Mouse (Mus musculus): ENCODE data around the gene Ambp. TPM values are rescaled to one million over a fixed set of nuclear protein-coding genes. Genes with fewer than 3 reads are reported as not detected.

Gene Ambp
- polyA plus RNA-seq, 1 experiment from 2014 or later = 736 TPM

DNA sequence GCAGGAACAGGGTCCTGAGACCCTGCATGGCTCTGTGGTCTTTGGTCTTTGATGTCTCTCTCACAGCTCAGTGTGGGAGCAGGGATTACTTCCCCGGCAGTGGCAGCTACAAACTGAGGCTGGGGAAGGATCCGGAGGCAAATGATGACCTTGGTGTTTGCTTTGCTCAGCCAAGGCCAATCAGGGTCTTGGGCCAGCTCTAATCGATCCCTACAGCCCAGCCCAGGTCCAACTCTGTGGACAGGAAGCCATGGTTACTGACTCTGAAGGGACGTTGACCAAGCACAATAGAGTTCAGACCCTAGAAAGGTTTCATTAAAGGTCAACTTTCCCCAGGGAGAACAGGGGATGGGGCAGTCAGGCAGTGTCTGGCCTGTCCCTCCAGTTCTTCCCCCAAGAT lies 571 bp downstream of the Ambp start:
- H3K4me2 ChIP-seq = no peak overlapping the region; the same call in 1 of the 2 replicates
- H3K9ac ChIP-seq (ENCODE audit: low read depth, low read length) = no peak overlapping the region
- H3K27ac ChIP-seq (ENCODE audit: low read depth, low read length) = peak overlapping the region; percentile 69
- H3K36me3 ChIP-seq (ENCODE audit: control insufficient read depth, insufficient read depth, low read length) = no peaks in the 10 kb centered on the region
- DNase-seq (ENCODE audit: low spot score) (no peak), ATAC-seq (replicated peaks; ENCODE audit: low FRiP score) (peak; percentile 67)
- WGBS = 48% methylated on average over 4 of the region's 4 CpGs
- H3K27me3 ChIP-seq (replicated peaks; ENCODE audit: control insufficient read depth, insufficient read depth, low read length) = no peaks in the 10 kb centered on the region
- peak overlapping the region; percentile 48 for H3K4me3 ChIP-seq (ENCODE audit: low read depth, low read length)
- no peaks in the 10 kb centered on the region for H3K9me3 ChIP-seq (ENCODE audit: control insufficient read depth, low read length)
- H3K4me1 ChIP-seq (replicated peaks; ENCODE audit: control insufficient read depth, insufficient read depth, low read length) = 0 out of 2 replicates have a peak, but pooled peaks cover 2% of the 10 kb centered on the region

DNA sequence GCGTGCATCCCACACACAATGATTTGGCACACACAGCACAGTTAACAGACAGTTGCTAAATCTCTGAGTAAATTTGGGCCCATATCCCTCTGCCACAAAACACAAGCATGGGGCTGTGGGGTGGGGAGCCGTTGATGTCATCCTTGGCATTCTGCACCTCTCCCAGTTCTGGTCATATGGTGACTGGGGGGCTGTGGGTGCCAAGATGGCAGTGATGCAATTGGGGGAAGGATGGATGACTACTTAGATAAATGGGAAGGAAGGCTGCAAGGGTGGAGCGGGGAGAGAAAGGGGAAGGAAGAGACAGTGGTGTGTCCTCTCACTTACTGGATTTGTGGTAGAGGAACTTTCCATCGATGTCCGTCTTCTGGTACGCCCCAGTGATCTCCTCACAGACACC lies 3.5 kb downstream of the Ambp start:
- peak overlapping the region; percentile 59 for H3K4me2 ChIP-seq
- WGBS = 60% methylated on average over 6 of the region's 6 CpGs
- no peak for ATAC-seq (replicated peaks; ENCODE audit: low FRiP score)

DNA sequence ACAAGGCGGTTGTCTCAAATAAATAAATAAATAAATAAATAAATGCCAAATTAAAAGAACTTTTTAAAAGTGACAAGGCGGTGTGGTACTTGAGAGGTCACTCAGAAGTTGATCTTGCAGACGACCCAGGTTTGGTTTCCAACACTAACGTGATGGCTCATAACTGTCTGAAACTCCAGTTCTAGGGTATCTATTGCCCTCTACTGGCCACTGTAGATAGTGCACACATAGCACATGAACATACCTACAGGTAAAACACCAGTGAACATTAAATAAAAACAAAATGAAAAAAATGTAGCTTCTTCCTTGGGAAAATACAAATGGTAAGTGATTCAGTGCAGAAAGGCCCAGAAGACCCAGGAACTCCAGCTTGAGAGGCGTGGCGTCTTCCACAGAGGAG lies 7.3 kb downstream of the Ambp start:
- ATAC-seq (replicated peaks; ENCODE audit: low FRiP score) = no peak
- no peak for DNase-seq (ENCODE audit: low spot score)
- Histone ChIP-seq H3K4me1 (replicated peaks; ENCODE audit: control insufficient read depth, insufficient read depth, low read length) (no peaks in the 10 kb centered on the region), H3K4me3 (ENCODE audit: low read depth, low read length) (no peak overlapping the region), H3K36me3 (ENCODE audit: control insufficient read depth, insufficient read depth, low read length) (no peaks in the 10 kb centered on the region), H3K9me3 (ENCODE audit: control insufficient read depth, low read length) (peaks cover 3% of the 10 kb centered on the region; the same call in 1 of the 2 replicates), H3K9ac (ENCODE audit: low read depth, low read length) (no peak overlapping the region), H3K27ac (ENCODE audit: low read depth, low read length) (no peak overlapping the region), H3K27me3 (replicated peaks; ENCODE audit: control insufficient read depth, insufficient read depth, low read length) (no peaks in the 10 kb centered on the region), H3K4me2 (no peak overlapping the region)
- WGBS = 87% methylated on average over 6 of the region's 6 CpGs

More for the DNA sequence above, 3.5 kb downstream of the Ambp start:
- Histone ChIP-seq H3K27me3 (replicated peaks; ENCODE audit: control insufficient read depth, insufficient read depth, low read length) (no peaks in the 10 kb centered on the region), H3K36me3 (ENCODE audit: control insufficient read depth, insufficient read depth, low read length) (no peaks in the 10 kb centered on the region), H3K9ac (ENCODE audit: low read depth, low read length) (no peak overlapping the region), H3K4me3 (ENCODE audit: low read depth, low read length) (peak overlapping the region; percentile 48; the same call in 1 of the 2 replicates), H3K4me1 (replicated peaks; ENCODE audit: control insufficient read depth, insufficient read depth, low read length) (0 out of 2 replicates have a peak, but pooled peaks cover 2% of the 10 kb centered on the region), H3K27ac (ENCODE audit: low read depth, low read length) (no peak overlapping the region), H3K9me3 (ENCODE audit: control insufficient read depth, low read length) (peaks cover 3% of the 10 kb centered on the region; the same call in 1 of the 2 replicates)
- no peak for DNase-seq (ENCODE audit: low spot score)

DNA sequence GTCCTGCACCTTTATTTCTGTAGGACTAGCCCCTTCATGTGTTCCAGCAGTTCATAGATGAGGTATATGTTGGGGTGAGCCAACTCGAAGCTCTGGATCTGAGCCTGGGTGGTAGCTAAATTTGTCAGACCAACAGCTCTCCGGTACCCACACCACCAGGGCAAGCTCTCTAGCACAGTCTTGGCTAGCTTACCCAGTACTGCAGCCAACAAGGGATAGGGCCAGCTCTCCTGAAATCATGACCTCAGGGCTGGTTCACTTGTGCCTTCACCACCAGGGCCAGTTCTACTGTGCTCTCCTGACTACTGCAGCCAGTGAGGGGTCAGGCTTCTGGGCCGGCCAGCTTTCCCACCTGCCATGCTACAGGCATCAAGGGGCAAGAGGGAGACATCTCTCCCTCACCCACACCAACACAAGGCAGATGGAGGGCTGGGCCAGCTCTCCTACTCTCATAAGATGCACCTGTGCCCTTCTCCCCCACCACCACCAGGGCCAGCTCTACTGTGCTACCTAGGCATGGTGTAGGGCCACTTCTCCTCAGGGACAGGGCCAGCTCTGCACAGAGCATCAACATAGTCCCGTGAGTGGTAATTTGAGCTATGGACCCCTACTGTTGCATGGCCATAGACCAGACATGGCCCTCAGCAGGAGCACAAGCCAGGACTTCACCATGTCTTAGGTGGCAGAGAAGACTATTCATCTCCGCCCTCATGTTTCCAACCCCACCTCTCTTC lies 24.5 kb downstream of the Ambp start:
- no peaks in the 10 kb centered on the region for H3K4me1 ChIP-seq (replicated peaks; ENCODE audit: control insufficient read depth, insufficient read depth, low read length)
- no peaks in the 10 kb centered on the region for H3K27me3 ChIP-seq (replicated peaks; ENCODE audit: control insufficient read depth, insufficient read depth, low read length)
- 80% methylated on average over 5 of the region's 5 CpGs for WGBS
- no peak overlapping the region for H3K27ac ChIP-seq (ENCODE audit: low read depth, low read length)
- no peak overlapping the region for H3K4me2 ChIP-seq
- peaks cover 3% of the 10 kb centered on the region; the same call in 1 of the 2 replicates for H3K36me3 ChIP-seq (ENCODE audit: control insufficient read depth, insufficient read depth, low read length)
- no peak overlapping the region for H3K9ac ChIP-seq (ENCODE audit: low read depth, low read length)
- H3K9me3 ChIP-seq (ENCODE audit: control insufficient read depth, low read length) = no peaks in the 10 kb centered on the region
- no peak overlapping the region for H3K4me3 ChIP-seq (ENCODE audit: low read depth, low read length)
- no peak for DNase-seq (ENCODE audit: low spot score)
- no peak for ATAC-seq (replicated peaks; ENCODE audit: low FRiP score)

DNA sequence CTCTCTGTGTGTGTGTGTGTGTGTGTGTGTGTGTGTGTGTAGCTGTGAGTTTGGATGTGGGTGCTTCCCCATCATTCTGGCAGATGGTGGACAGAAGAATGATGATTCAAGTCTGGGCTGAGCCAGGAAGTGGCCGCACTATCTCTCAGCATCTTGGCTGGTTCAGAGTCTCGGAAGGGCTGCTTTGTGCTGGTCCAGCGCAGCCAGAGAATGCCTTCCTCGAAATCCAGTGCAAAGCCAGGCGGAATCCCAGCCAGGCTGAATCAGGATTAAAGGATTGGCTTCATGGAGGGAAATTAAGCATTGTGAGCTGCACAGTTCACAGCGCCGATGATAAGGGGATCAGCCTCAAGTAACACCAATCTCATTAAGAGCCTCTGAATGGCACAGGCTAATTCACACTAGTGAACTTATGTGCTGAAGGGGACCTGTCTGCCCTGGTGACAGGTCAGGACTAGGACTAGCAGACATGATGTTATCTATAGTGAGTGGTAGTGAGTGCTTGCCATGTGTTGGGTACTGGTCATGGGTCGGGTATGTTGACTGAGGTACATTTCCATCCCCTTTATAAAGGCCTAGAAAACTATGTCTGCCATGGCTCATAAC lies 29.6 kb downstream of the Ambp start:
- WGBS = 68% methylated on average over 8 of the region's 8 CpGs
- Histone ChIP-seq H3K36me3 (ENCODE audit: control insufficient read depth, insufficient read depth, low read length) (peaks cover 6% of the 10 kb centered on the region; the same call in 1 of the 2 replicates), H3K4me3 (ENCODE audit: low read depth, low read length) (no peak overlapping the region), H3K27me3 (replicated peaks; ENCODE audit: control insufficient read depth, insufficient read depth, low read length) (no peaks in the 10 kb centered on the region), H3K9ac (ENCODE audit: low read depth, low read length) (no peak overlapping the region), H3K4me1 (replicated peaks; ENCODE audit: control insufficient read depth, insufficient read depth, low read length) (no peaks in the 10 kb centered on the region), H3K27ac (ENCODE audit: low read depth, low read length) (no peak overlapping the region), H3K4me2 (no peak overlapping the region), H3K9me3 (ENCODE audit: control insufficient read depth, low read length) (no peaks in the 10 kb centered on the region)
- no peak for ATAC-seq (replicated peaks; ENCODE audit: low FRiP score)
- no peak for DNase-seq (ENCODE audit: low spot score)

DNA sequence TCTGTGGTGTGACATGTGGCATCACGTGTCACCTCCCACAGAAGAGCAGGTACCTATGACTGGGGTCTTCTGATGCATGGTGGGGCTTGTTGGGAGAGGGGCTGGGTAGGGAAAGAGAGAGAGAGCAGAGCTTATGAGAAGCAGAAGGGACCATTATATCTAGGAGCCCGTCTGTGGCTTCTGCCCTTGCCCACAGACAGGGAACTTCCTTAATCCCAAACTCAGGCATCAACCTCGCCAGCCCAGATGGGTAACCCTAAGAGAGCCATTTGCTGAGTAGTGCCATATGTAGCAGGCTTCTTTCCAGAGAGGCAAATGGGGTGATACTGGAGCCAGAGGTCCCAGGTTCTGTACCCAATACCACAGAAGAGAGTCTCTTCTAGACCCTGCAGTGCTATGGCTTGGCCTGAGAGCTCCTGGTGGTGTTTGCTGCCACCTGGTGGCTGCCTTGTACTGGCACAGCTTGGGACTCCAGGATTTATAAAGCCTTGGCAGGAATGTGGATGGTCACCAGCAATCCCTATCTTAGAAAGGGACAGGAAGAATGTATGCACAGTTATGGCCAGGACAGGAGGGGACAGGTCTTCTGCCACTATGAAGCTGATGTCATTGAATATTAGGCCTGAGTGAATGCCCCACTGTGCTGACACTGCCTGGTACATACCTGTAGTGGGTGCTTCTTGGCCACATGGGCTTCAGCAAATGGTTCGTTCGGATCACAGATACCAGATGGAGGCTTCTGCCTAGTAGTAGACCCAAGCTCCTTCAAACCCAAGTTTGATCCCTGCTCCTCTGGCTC lies 35.8 kb downstream of the Ambp start:
- H3K4me2 ChIP-seq = no peak overlapping the region
- H3K27ac ChIP-seq (ENCODE audit: low read depth, low read length) = no peak overlapping the region
- no peak overlapping the region for H3K4me3 ChIP-seq (ENCODE audit: low read depth, low read length)
- 75% methylated on average over 5 of the region's 5 CpGs for WGBS
- no peaks in the 10 kb centered on the region for H3K9me3 ChIP-seq (ENCODE audit: control insufficient read depth, low read length)
- peak; percentile 61 for ATAC-seq (replicated peaks; ENCODE audit: low FRiP score)
- no peak overlapping the region for H3K9ac ChIP-seq (ENCODE audit: low read depth, low read length)
- H3K36me3 ChIP-seq (ENCODE audit: control insufficient read depth, insufficient read depth, low read length) = peaks cover 6% of the 10 kb centered on the region; the same call in 1 of the 2 replicates
- no peaks in the 10 kb centered on the region for H3K4me1 ChIP-seq (replicated peaks; ENCODE audit: control insufficient read depth, insufficient read depth, low read length)
- DNase-seq (ENCODE audit: low spot score) = peak; percentile 63
- H3K27me3 ChIP-seq (replicated peaks; ENCODE audit: control insufficient read depth, insufficient read depth, low read length) = no peaks in the 10 kb centered on the region

DNA sequence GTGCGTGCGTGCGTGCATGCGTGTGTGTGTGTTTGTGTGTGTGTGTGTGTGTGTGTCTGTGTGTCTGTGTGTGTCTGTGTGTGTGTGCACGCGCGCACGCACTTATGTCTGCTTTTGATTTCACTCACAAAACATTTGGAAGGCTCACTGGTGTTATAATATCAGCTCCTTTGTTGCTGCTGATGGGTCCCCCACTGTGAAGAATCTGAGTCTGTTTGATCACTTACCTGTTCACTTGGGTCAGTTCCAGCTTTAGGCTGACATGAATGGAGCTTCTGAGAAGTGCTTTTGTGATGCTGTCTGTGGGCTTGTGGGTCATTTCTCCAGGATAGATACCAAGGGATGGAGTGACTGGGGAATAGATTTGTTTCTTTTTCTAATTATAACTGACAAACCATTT lies 48.9 kb downstream of the Ambp start:
- H3K36me3 ChIP-seq (ENCODE audit: control insufficient read depth, insufficient read depth, low read length) = no peaks in the 10 kb centered on the region
- no peak for ATAC-seq (replicated peaks; ENCODE audit: low FRiP score)

DNA sequence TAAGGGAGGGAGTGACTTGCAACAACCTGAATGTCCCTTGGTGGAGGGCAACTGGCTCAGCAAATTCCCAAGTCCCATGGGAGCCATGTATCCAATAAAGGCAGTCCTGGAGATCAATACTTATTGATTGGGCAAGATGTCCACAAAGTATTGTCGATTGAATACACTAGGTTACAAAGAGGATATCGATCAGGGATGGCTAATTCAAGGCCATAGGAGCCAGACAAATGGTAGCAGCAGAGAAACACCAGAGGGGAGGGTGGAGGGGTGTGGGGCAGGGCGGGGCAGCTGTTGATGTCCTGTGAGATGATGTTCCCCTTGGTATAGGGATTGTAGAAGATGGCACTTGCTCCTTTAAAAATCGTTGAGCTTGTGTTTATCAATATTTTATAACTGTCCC lies 52.6 kb downstream of the Ambp start:
- Histone ChIP-seq H3K27ac (ENCODE audit: low read depth, low read length) (no peak overlapping the region), H3K9me3 (ENCODE audit: control insufficient read depth, low read length) (no peaks in the 10 kb centered on the region), H3K27me3 (replicated peaks; ENCODE audit: control insufficient read depth, insufficient read depth, low read length) (no peaks in the 10 kb centered on the region; the same call in 1 of the 2 replicates), H3K4me1 (replicated peaks; ENCODE audit: control insufficient read depth, insufficient read depth, low read length) (no peaks in the 10 kb centered on the region), H3K36me3 (ENCODE audit: control insufficient read depth, insufficient read depth, low read length) (no peaks in the 10 kb centered on the region; the same call in 1 of the 2 replicates), H3K9ac (ENCODE audit: low read depth, low read length) (no peak overlapping the region), H3K4me2 (no peak overlapping the region), H3K4me3 (ENCODE audit: low read depth, low read length) (no peak overlapping the region)
- no peak for DNase-seq (ENCODE audit: low spot score)
- 73% methylated on average over 4 of the region's 4 CpGs for WGBS
- ATAC-seq (replicated peaks; ENCODE audit: low FRiP score) = no peak

More for the DNA sequence above, 48.9 kb downstream of the Ambp start:
- Histone ChIP-seq H3K4me3 (ENCODE audit: low read depth, low read length) (no peak overlapping the region), H3K27ac (ENCODE audit: low read depth, low read length) (no peak overlapping the region), H3K27me3 (replicated peaks; ENCODE audit: control insufficient read depth, insufficient read depth, low read length) (no peaks in the 10 kb centered on the region; the same call in 1 of the 2 replicates), H3K9ac (ENCODE audit: low read depth, low read length) (no peak overlapping the region), H3K9me3 (ENCODE audit: control insufficient read depth, low read length) (no peaks in the 10 kb centered on the region), H3K4me1 (replicated peaks; ENCODE audit: control insufficient read depth, insufficient read depth, low read length) (no peaks in the 10 kb centered on the region), H3K4me2 (no peak overlapping the region)
- no peak for DNase-seq (ENCODE audit: low spot score)
- WGBS = 94% methylated on average over 8 of the region's 8 CpGs
